In genomic region chr7:34230116-34230515, GRCm38 (mm10) we compare ENCODE assay signal across 8 mouse cellular contexts. TPM values are rescaled to one million over a fixed set of nuclear protein-coding genes. Genes with fewer than 3 reads are reported as not detected.
DNase-seq lines count a peak whose midpoint lies in the region; ATAC-seq lines count a peak whose summit lies in the region.

Gene Gpi1, minus strand, starts transcription at chr7:34230336.

- H3K9me3 ChIP-seq in intestine, embryonic 14.5 days (ENCODE audit: control insufficient read depth, low read length), result no peaks in the 10 kb centered on the region
- no peaks in the 10 kb centered on the region for H3K9me3 ChIP-seq in midbrain, embryonic 10.5 days (replicated peaks)

- peak; percentile 59 for ATAC-seq in intestine, embryonic 14.5 days (replicated peaks; ENCODE audit: low FRiP score, low TSS enrichment, low read depth)

- peak within 1 kb of the TSS; percentile 83 for H3K4me2 ChIP-seq in intestine, embryonic 14.5 days (ENCODE audit: low read length)

- peaks cover 28% of the 10 kb centered on the region for H3K36me3 ChIP-seq in intestine, embryonic 14.5 days (ENCODE audit: control insufficient read depth, insufficient read depth, low read length)
- peaks cover 37% of the 10 kb centered on the region for H3K36me3 ChIP-seq in midbrain, embryonic 10.5 days

- DNase-seq in urinary bladder, adult 2 months (ENCODE audit: low spot score), result peak; percentile 77
- no peak for DNase-seq in urinary bladder, postnatal 10 days (ENCODE audit: low spot score)
- DNase-seq in embryo, embryonic 11.5 days (ENCODE audit: low read depth, low spot score), result peak; percentile 81
- DNase-seq in gastrocnemius, postnatal 36 days, result peak; percentile 72 to 73
- DNase-seq in intestine, embryonic 14.5 days (ENCODE audit: low spot score), result peak; percentile 90
- peak; percentile 78 to 83 for DNase-seq in left cerebral cortex, postnatal 36 days (ENCODE audit: low spot score in 2 of 2)
- DNase-seq in midbrain, embryonic 10.5 days (ENCODE audit: low spot score), result peak; percentile 92
- peak; percentile 65 to 70 for DNase-seq in right cerebral cortex, postnatal 36 days (ENCODE audit: low spot score in 2 of 2)

- peak within 1 kb of the TSS; percentile 86 for H3K27ac ChIP-seq in intestine, embryonic 14.5 days (ENCODE audit: low read depth)
- peak within 1 kb of the TSS; percentile 93 for H3K27ac ChIP-seq in midbrain, embryonic 10.5 days (replicated peaks)

- peaks cover 33% of the 10 kb centered on the region; the same call in 1 of the 2 replicates for H3K4me1 ChIP-seq in intestine, embryonic 14.5 days (replicated peaks; ENCODE audit: control insufficient read depth, insufficient read depth, low read length)
- H3K4me1 ChIP-seq in midbrain, embryonic 10.5 days, result peaks cover 62% of the 10 kb centered on the region

- peak within 1 kb of the TSS; percentile 80 for H3K9ac ChIP-seq in intestine, embryonic 14.5 days (ENCODE audit: low read length)

- H3K27me3 ChIP-seq in intestine, embryonic 14.5 days (replicated peaks; ENCODE audit: control insufficient read depth, insufficient read depth, low read length), result no peaks in the 10 kb centered on the region
- no peaks in the 10 kb centered on the region for H3K27me3 ChIP-seq in midbrain, embryonic 10.5 days (ENCODE audit: low read depth, poor library complexity, severe bottlenecking)

- 0% methylated on average over 39 of the region's 39 CpGs for WGBS in intestine, embryonic 14.5 days
- under 1% methylated on average over 39 of the region's 39 CpGs for WGBS in midbrain, embryonic 10.5 days

- peak within 1 kb of the TSS; percentile 70 for H3K4me3 ChIP-seq in intestine, embryonic 14.5 days (ENCODE audit: low read depth, low read length)
- H3K4me3 ChIP-seq in midbrain, embryonic 10.5 days, result peak within 1 kb of the TSS; percentile 77

- intact Hi-C loops in gastrocnemius, postnatal 36 days (cut with DNase I), result no loop called here
- intact Hi-C loops in left cerebral cortex, postnatal 36 days (cut with DNase I), result no loop called here

RNA-seq across cellular contexts. Expression of gene Gpi1, which starts in this region (rescaled TPM):
- polyA plus RNA-seq in urinary bladder, adult 2 months (2012; rRNA removed), result 242 and 345 TPM in 2 replicates
- 1,000 to 10,000 TPM; 1,148 to 1,175 TPM for total RNA-seq in gastrocnemius, postnatal 36 days (2021)
- 429 and 451 TPM in 2 replicates for polyA plus RNA-seq in intestine, embryonic 14.5 days (2014; fragmentation: Nextera tagmentation; extraction: Ambion mirVana)
- 100 to 1,000 TPM; 657 to 689 TPM for total RNA-seq in left cerebral cortex, postnatal 36 days (2021)
- polyA plus RNA-seq in midbrain, embryonic 10.5 days (2016; fragmentation: Nextera tagmentation; extraction: Ambion mirVana), result 324 and 395 TPM in 2 replicates
